Mouse (Mus musculus) inflammation-experienced regulatory T-cells, adult 16 weeks (primary cell): ENCODE results near the gene Slc30a10. TPM values are rescaled to one million over a fixed set of nuclear protein-coding genes. Genes with fewer than 3 reads are reported as not detected.

ENCODE experiments used
- polyA plus RNA-seq: library from polyadenylated mRNA; unstranded; fragments of 100-300 nt; shearing (Covaris generic); gene quantifications from one replicate; pipeline ENCODE4 v1.2.1, GENCODE M21; 2017

Gene Slc30a10
- polyA plus RNA-seq = not detected

GRCm38 (mm10) chr1:185454575-185454954 is at the start of gene Slc30a10:
Gene Slc30a10, plus strand, starts transcription at chr1:185454848.

Other genes with a start within 250 kb of the Slc30a10 start
- 25.7 TPM for gene Iars2, start 125.5 kb upstream of the Slc30a10 start, polyA plus RNA-seq
- 14.0 TPM for gene Bpnt1, start 122.7 kb upstream of the Slc30a10 start, polyA plus RNA-seq
- gene Eprs, start 91.8 kb upstream of the Slc30a10 start, polyA plus RNA-seq = 137 TPM